Mouse (Mus musculus): Measurements from ENCODE around the gene H2-DMb2. TPM values are rescaled to one million over a fixed set of nuclear protein-coding genes. Genes with fewer than 3 reads are reported as not detected.

The H2-DMb2 gene
- polyA plus RNA-seq, 1 experiment: 3.0 TPM

- TF ChIP-seq POLR2A (IDR thresholded peaks at IDR 0.05; ENCODE audit: borderline replicate concordance, low read depth, low read length): no peak
- 0 out of 2 replicates have a peak, but pooled peaks have one; percentile 11 for TF ChIP-seq CTCF (IDR thresholded peaks at IDR 0.05; ENCODE audit: low read depth, low read length)
- Histone ChIP-seq H3K4me3 (ENCODE audit: insufficient read depth, low read length) (no peak overlapping the region), H3K4me1 (ENCODE audit: control insufficient read depth, insufficient read depth, low read length) (peaks cover 13% of the 10 kb centered on the region)
Observed at GRCm38 (mm10) chr17:34177179-34177578, 34.1 kb downstream of the H2-DMb2 start.

GRCm38 (mm10) chr17:34179019-34179418, 35.9 kb downstream of the H2-DMb2 start:
- no peak overlapping the region for H3K4me3 ChIP-seq (ENCODE audit: insufficient read depth, low read length)
- TF ChIP-seq POLR2A (IDR thresholded peaks at IDR 0.05; ENCODE audit: borderline replicate concordance, low read depth, low read length) (no peak), CTCF (IDR thresholded peaks at IDR 0.05; ENCODE audit: low read depth, low read length) (no peak)

More at GRCm38 (mm10) chr17:34177179-34177578, 34.1 kb downstream of the H2-DMb2 start:
- H3K27ac ChIP-seq (ENCODE audit: insufficient read depth, low read depth, low read length): no peak overlapping the region

GRCm38 (mm10) chr17:34179913-34180859, 37.1 kb downstream of the H2-DMb2 start:
- H3K27ac ChIP-seq (ENCODE audit: insufficient read depth, low read depth, low read length): no peak overlapping the region
- H3K4me1 ChIP-seq (ENCODE audit: control insufficient read depth, insufficient read depth, low read length): peaks cover 7% of the 10 kb centered on the region
- TF ChIP-seq CTCF (IDR thresholded peaks at IDR 0.05; ENCODE audit: low read depth, low read length) (no peak), POLR2A (IDR thresholded peaks at IDR 0.05; ENCODE audit: borderline replicate concordance, low read depth, low read length) (no peak)
- H3K4me3 ChIP-seq (ENCODE audit: insufficient read depth, low read length): no peak overlapping the region

More at GRCm38 (mm10) chr17:34179019-34179418, 35.9 kb downstream of the H2-DMb2 start:
- Histone ChIP-seq H3K4me1 (ENCODE audit: control insufficient read depth, insufficient read depth, low read length) (peaks cover 13% of the 10 kb centered on the region), H3K27ac (ENCODE audit: insufficient read depth, low read depth, low read length) (no peak overlapping the region)

GRCm38 (mm10) chr17:34183564-34184219, 40.6 kb downstream of the H2-DMb2 start:
- Histone ChIP-seq H3K4me1 (ENCODE audit: control insufficient read depth, insufficient read depth, low read length) (peaks cover 11% of the 10 kb centered on the region), H3K4me3 (ENCODE audit: insufficient read depth, low read length) (no peak overlapping the region), H3K27ac (ENCODE audit: insufficient read depth, low read depth, low read length) (no peak overlapping the region)

GRCm38 (mm10) chr17:34185526-34185925, 42.4 kb downstream of the H2-DMb2 start:
- H3K4me1 ChIP-seq (ENCODE audit: control insufficient read depth, insufficient read depth, low read length): peaks cover 12% of the 10 kb centered on the region
- H3K27ac ChIP-seq (ENCODE audit: insufficient read depth, low read depth, low read length): no peak overlapping the region
- TF ChIP-seq CTCF (IDR thresholded peaks at IDR 0.05; ENCODE audit: low read depth, low read length): no peak
- TF ChIP-seq POLR2A (IDR thresholded peaks at IDR 0.05; ENCODE audit: borderline replicate concordance, low read depth, low read length): no peak
- no peak overlapping the region for H3K4me3 ChIP-seq (ENCODE audit: insufficient read depth, low read length)

More at GRCm38 (mm10) chr17:34183564-34184219, 40.6 kb downstream of the H2-DMb2 start:
- TF ChIP-seq CTCF (IDR thresholded peaks at IDR 0.05; ENCODE audit: low read depth, low read length) (no peak), POLR2A (IDR thresholded peaks at IDR 0.05; ENCODE audit: borderline replicate concordance, low read depth, low read length) (no peak)

GRCm38 (mm10) chr17:34186885-34187260, 43.8 kb downstream of the H2-DMb2 start:
- Histone ChIP-seq H3K4me3 (ENCODE audit: insufficient read depth, low read length) (peak overlapping the region; percentile 81), H3K4me1 (ENCODE audit: control insufficient read depth, insufficient read depth, low read length) (peaks cover 7% of the 10 kb centered on the region; the same call in 1 of the 2 replicates), H3K27ac (ENCODE audit: insufficient read depth, low read depth, low read length) (peak overlapping the region; percentile 65)
- TF ChIP-seq CTCF (IDR thresholded peaks at IDR 0.05; ENCODE audit: low read depth, low read length) (no peak; the same call in 1 of the 2 replicates), POLR2A (IDR thresholded peaks at IDR 0.05; ENCODE audit: borderline replicate concordance, low read depth, low read length) (no peak)

- H3K4me3 ChIP-seq (ENCODE audit: insufficient read depth, low read length): peak within 1 kb of the TSS; percentile 81
- peaks cover 7% of the 10 kb centered on the region; the same call in 1 of the 2 replicates for H3K4me1 ChIP-seq (ENCODE audit: control insufficient read depth, insufficient read depth, low read length)
- peak within 1 kb of the TSS; percentile 89 for H3K27ac ChIP-seq (ENCODE audit: insufficient read depth, low read depth, low read length)
- no peak for TF ChIP-seq POLR2A (IDR thresholded peaks at IDR 0.05; ENCODE audit: borderline replicate concordance, low read depth, low read length)
- no peak for TF ChIP-seq CTCF (IDR thresholded peaks at IDR 0.05; ENCODE audit: low read depth, low read length)
Observed at GRCm38 (mm10) chr17:34187261-34187916, 44.3 kb downstream of the H2-DMb2 start, which contains the start of the genes Tap1 and Psmb9. TSS of gene Tap1 (plus strand) at chr17:34187553. TSS of gene Psmb9 (minus strand) at chr17:34187764.

- no peak for TF ChIP-seq POLR2A (IDR thresholded peaks at IDR 0.05; ENCODE audit: borderline replicate concordance, low read depth, low read length)
- TF ChIP-seq CTCF (IDR thresholded peaks at IDR 0.05; ENCODE audit: low read depth, low read length): no peak
- peaks cover 7% of the 10 kb centered on the region; the same call in 1 of the 2 replicates for H3K4me1 ChIP-seq (ENCODE audit: control insufficient read depth, insufficient read depth, low read length)
- H3K4me3 ChIP-seq (ENCODE audit: insufficient read depth, low read length): peak overlapping the region; percentile 81
- H3K27ac ChIP-seq (ENCODE audit: insufficient read depth, low read depth, low read length): peak overlapping the region; percentile 89
Observed at GRCm38 (mm10) chr17:34188010-34188409, 44.9 kb downstream of the H2-DMb2 start.

GRCm38 (mm10) chr17:34188986-34189385, 45.9 kb downstream of the H2-DMb2 start:
- Histone ChIP-seq H3K4me3 (ENCODE audit: insufficient read depth, low read length) (no peak overlapping the region), H3K27ac (ENCODE audit: insufficient read depth, low read depth, low read length) (no peak overlapping the region), H3K4me1 (ENCODE audit: control insufficient read depth, insufficient read depth, low read length) (peaks cover 7% of the 10 kb centered on the region; the same call in 1 of the 2 replicates)
- no peak for TF ChIP-seq POLR2A (IDR thresholded peaks at IDR 0.05; ENCODE audit: borderline replicate concordance, low read depth, low read length)

Measured in bone marrow macrophage, adult 2 months (primary cell).